Mouse (Mus musculus) midbrain, embryonic 12.5 days (tissue): ENCODE results near the gene Trim29. TPM values are rescaled to one million over a fixed set of nuclear protein-coding genes. Genes with fewer than 3 reads are reported as not detected.

Experiments
- ATAC-seq: fragments of 200-750 bp; cut with Nextera tagmentation; 2 replicates; pipeline ENCODE4 v1.8.0; 2017; ENCODE audit warnings: low read depth, moderate TSS enrichment, moderate library complexity; ENCODE audit not compliant: low FRiP score
- H3K27ac ChIP-seq: fragments of 300-500 bp; sonication (generic); replicated peaks from 2 replicates; pipeline ENCODE4 v1.5.1; 2016; ENCODE audit warnings: mild to moderate bottlenecking
- H3K27me3 ChIP-seq: fragments of 300-500 bp; sonication (generic); 2 replicates; pipeline ENCODE4 v1.6.1; 2016; ENCODE audit warnings: mild to moderate bottlenecking
- H3K36me3 ChIP-seq: fragments of 300-500 bp; sonication (generic); 2 replicates; pipeline ENCODE4 v1.6.1; 2016
- H3K4me1 ChIP-seq: fragments of 300-500 bp; sonication (generic); 2 replicates; pipeline ENCODE4 v1.6.1; 2016
- H3K4me2 ChIP-seq: fragments of 300-500 bp; sonication (generic); replicated peaks from 2 replicates; pipeline ENCODE4 v1.6.1; 2016; ENCODE audit warnings: mild to moderate bottlenecking, moderate library complexity
- H3K4me3 ChIP-seq: fragments of 300-500 bp; sonication (generic); 2 replicates; pipeline ENCODE4 v1.5.1; 2016; ENCODE audit warnings: mild to moderate bottlenecking
- H3K9ac ChIP-seq: fragments of 300-500 bp; sonication (generic); replicated peaks from 2 replicates; pipeline ENCODE4 v1.6.1; 2016; ENCODE audit warnings: mild to moderate bottlenecking, moderate library complexity
- H3K9me3 ChIP-seq: fragments of 300-500 bp; sonication (generic); 2 replicates; pipeline ENCODE4 v1.6.1; 2016; ENCODE audit warnings: mild to moderate bottlenecking
- WGBS: fragments of 180-500 bp; shearing (Covaris S2); methylation state at CpG from one replicate; pipeline ENCODE4 v1.1.7; 2016; 5-methylcytosine and 5-hydroxymethylcytosine counted together
- polyA plus RNA-seq: library from polyadenylated mRNA; unstranded; fragments of >200 nt; fragmentation: Nextera tagmentation; extraction: Ambion mirVana; gene quantifications from 2 replicates; pipeline ENCODE4 v1.2.1, GENCODE M21; 2016

Trim29 gene
- polyA plus RNA-seq, 1 experiment from 2014 or later = 1.6 TPM

GRCm38 (mm10) chr9:43316466-43316865 lies 5.8 kb downstream of the Trim29 start:
- Histone ChIP-seq H3K27me3 (peaks cover 2% of the 10 kb centered on the region; the same call in 1 of the 2 replicates), H3K27ac (no peak overlapping the region), H3K36me3 (no peaks in the 10 kb centered on the region), H3K4me3 (no peak overlapping the region), H3K9ac (no peak overlapping the region), H3K4me2 (no peak overlapping the region), H3K9me3 (no peaks in the 10 kb centered on the region), H3K4me1 (no peaks in the 10 kb centered on the region)
- 88% methylated on average over 4 of the region's 4 CpGs for WGBS
- ATAC-seq = no peak

- Histone ChIP-seq H3K27me3 (no peaks in the 10 kb centered on the region; the same call in 1 of the 2 replicates), H3K36me3 (no peaks in the 10 kb centered on the region), H3K4me3 (no peak overlapping the region), H3K4me2 (no peak overlapping the region), H3K9ac (no peak overlapping the region), H3K9me3 (no peaks in the 10 kb centered on the region), H3K27ac (no peak overlapping the region), H3K4me1 (no peaks in the 10 kb centered on the region)
- WGBS = 93% methylated on average over 10 of the region's 10 CpGs
- ATAC-seq = no peak
Observed at GRCm38 (mm10) chr9:43318661-43319060, 8.0 kb downstream of the Trim29 start.

DNA sequence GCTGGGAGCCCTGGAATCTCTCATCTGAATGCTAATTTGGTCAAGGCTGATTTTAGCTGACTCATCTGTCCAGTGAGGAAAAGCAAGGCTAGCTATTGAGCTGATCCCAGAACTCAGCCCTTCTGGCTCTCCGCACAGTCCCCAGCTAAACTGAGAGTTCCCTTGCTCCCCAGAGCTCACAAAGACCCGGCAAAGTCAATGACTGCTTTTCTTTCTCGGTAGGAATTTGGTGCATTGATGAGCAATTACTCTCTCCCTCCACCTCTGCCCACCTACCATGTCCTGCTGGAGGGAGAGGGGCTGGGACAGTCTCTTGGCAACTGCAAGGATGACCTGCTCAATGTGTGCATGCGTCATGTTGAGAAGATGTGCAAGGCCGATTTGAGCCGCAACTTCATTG lies 11.3 kb downstream of the Trim29 start:
- Histone ChIP-seq H3K27ac (no peak overlapping the region), H3K27me3 (peaks cover 3% of the 10 kb centered on the region; the same call in 1 of the 2 replicates), H3K9ac (no peak overlapping the region), H3K4me2 (no peak overlapping the region), H3K4me3 (no peak overlapping the region), H3K4me1 (no peaks in the 10 kb centered on the region), H3K36me3 (no peaks in the 10 kb centered on the region), H3K9me3 (no peaks in the 10 kb centered on the region)
- ATAC-seq = no peak
- WGBS = 89% methylated on average over 6 of the region's 6 CpGs

GRCm38 (mm10) chr9:43322666-43323065 lies 12.0 kb downstream of the Trim29 start:
- no peak overlapping the region for H3K4me2 ChIP-seq
- H3K9me3 ChIP-seq = no peaks in the 10 kb centered on the region
- 85% methylated on average over 4 of the region's 4 CpGs for WGBS
- no peak overlapping the region for H3K27ac ChIP-seq
- H3K27me3 ChIP-seq = peaks cover 3% of the 10 kb centered on the region; the same call in 1 of the 2 replicates
- H3K36me3 ChIP-seq = no peaks in the 10 kb centered on the region
- H3K4me3 ChIP-seq = no peak overlapping the region
- H3K9ac ChIP-seq = no peak overlapping the region
- ATAC-seq = no peak
- peaks cover 7% of the 10 kb centered on the region; the same call in 1 of the 2 replicates for H3K4me1 ChIP-seq

- H3K4me2 ChIP-seq = no peak overlapping the region
- no peaks in the 10 kb centered on the region for H3K9me3 ChIP-seq
- H3K4me3 ChIP-seq = no peak overlapping the region
- peaks cover 11% of the 10 kb centered on the region for H3K4me1 ChIP-seq
- no peaks in the 10 kb centered on the region for H3K36me3 ChIP-seq
- no peak overlapping the region for H3K27ac ChIP-seq
- no peak overlapping the region for H3K9ac ChIP-seq
- H3K27me3 ChIP-seq = 0 out of 2 replicates have a peak, but pooled peaks cover 3% of the 10 kb centered on the region
- WGBS = 82% methylated on average over 3 of the region's 3 CpGs
- no peak for ATAC-seq
Observed at GRCm38 (mm10) chr9:43325486-43325885, 14.8 kb downstream of the Trim29 start.

DNA sequence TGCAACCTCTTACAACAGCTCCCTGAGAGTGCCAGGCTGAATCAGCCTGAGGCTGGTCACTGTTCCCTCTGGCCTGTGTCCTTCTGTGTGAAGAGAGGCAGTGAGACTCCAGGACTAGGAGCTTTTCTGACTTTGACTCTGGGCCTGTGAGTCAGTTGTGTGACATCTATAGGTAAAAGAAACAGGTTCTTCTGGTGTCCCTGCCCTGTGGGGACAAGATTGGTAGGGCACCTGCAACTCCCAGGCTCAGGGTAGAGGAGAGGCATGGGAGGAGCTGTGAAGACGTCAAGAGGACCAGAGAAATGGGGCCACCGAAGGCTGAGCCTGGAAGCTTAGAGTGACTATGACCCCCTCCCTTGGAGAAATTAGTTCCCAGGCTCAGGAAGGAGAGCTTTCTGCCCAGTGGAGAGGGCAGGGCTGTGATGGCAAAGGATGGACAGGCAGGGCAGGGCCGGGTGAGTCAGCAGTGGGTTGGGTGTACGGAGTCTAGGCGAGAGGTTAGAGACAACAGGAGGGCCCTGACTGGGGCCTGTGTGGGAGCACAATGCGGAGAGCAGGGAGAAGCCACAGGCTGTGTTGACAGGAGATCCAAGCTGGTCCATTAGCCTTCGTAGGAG lies 15.5 kb downstream of the Trim29 start:
- no peaks in the 10 kb centered on the region for H3K36me3 ChIP-seq
- H3K27me3 ChIP-seq = 0 out of 2 replicates have a peak, but pooled peaks cover 10% of the 10 kb centered on the region
- H3K4me2 ChIP-seq = no peak overlapping the region
- H3K4me3 ChIP-seq = no peak overlapping the region
- H3K9ac ChIP-seq = no peak overlapping the region
- H3K27ac ChIP-seq = no peak overlapping the region
- no peak for ATAC-seq
- 73% methylated on average over 7 of the region's 7 CpGs for WGBS
- peaks cover 12% of the 10 kb centered on the region for H3K4me1 ChIP-seq
- no peaks in the 10 kb centered on the region for H3K9me3 ChIP-seq

GRCm38 (mm10) chr9:43327182-43328129 lies 16.8 kb downstream of the Trim29 start:
- H3K4me2 ChIP-seq = no peak overlapping the region
- no peak overlapping the region for H3K9ac ChIP-seq
- peaks cover 12% of the 10 kb centered on the region for H3K4me1 ChIP-seq
- WGBS = 51% methylated on average over 21 of the region's 21 CpGs
- 0 out of 2 replicates have a peak, but pooled peaks cover 10% of the 10 kb centered on the region for H3K27me3 ChIP-seq
- H3K9me3 ChIP-seq = no peaks in the 10 kb centered on the region
- no peak overlapping the region for H3K27ac ChIP-seq
- H3K36me3 ChIP-seq = no peaks in the 10 kb centered on the region
- no peak for ATAC-seq
- no peak overlapping the region for H3K4me3 ChIP-seq

- H3K27me3 ChIP-seq = 0 out of 2 replicates have a peak, but pooled peaks cover 10% of the 10 kb centered on the region
- H3K4me1 ChIP-seq = peaks cover 12% of the 10 kb centered on the region
- no peak for ATAC-seq
- no peaks in the 10 kb centered on the region for H3K36me3 ChIP-seq
- no peak overlapping the region for H3K4me3 ChIP-seq
- H3K9me3 ChIP-seq = no peaks in the 10 kb centered on the region
- no peak overlapping the region for H3K27ac ChIP-seq
- H3K9ac ChIP-seq = no peak overlapping the region
- no peak overlapping the region for H3K4me2 ChIP-seq
- 56% methylated on average over 5 of the region's 5 CpGs for WGBS
Observed at GRCm38 (mm10) chr9:43330426-43330825, 19.8 kb downstream of the Trim29 start.

DNA sequence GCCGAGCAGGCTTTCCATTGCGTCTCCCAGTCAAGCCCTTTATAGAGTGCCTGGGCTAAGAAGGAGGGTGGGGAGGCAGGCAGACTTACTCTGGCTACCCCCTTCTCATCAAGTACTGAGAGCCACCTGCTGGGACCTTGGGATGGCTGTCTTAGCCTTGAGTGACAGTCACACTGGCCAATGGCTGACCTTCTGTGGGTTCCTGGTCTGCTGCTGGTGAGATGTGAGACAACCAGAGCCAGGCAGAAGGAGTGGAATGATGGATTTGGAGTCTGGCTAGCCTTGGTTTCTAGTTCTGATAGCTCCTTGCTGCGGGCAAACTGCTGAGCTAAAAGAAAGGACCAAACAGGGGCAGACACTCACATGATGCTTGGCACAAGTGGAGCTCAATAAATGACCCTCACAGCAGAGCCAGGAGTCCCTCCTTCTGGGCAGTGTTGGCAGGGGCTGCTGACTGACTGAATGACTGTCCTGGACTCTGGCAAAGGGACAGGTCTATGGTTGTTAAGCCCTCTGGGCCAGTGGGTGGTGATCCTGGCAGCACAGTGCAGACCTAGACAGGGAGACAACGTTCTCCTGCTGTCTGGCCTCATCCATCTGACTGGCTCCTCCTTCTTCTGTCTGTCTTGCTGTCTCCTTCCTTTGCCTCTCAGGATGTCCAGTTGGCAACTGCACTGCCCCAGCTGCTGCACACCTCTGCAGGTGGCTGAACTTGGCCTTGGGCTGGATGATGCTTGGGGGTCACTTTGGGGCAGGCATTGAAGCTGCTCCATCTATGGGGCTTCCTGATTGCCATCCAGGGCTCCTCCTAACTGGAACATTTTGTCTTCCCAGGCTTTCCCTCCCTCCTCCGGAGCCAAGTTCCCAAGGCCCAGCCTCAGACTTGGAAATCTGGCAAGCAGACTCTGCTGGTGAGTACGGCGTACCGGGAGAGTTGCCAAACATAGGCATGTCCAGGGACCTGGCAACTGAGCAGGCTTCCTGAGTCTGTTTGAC lies 21.1 kb downstream of the Trim29 start:
- WGBS = 84% methylated on average over 8 of the region's 8 CpGs

GRCm38 (mm10) chr9:43334476-43334875 lies 23.8 kb downstream of the Trim29 start:
- 87% methylated on average over 8 of the region's 8 CpGs for WGBS
- no peak overlapping the region for H3K4me3 ChIP-seq

More for the DNA sequence above, 21.1 kb downstream of the Trim29 start:
- H3K9me3 ChIP-seq = no peaks in the 10 kb centered on the region
- H3K4me2 ChIP-seq = no peak overlapping the region
- no peak for ATAC-seq
- H3K4me3 ChIP-seq = no peak overlapping the region
- 0 out of 2 replicates have a peak, but pooled peaks cover 7% of the 10 kb centered on the region for H3K27me3 ChIP-seq
- H3K27ac ChIP-seq = no peak overlapping the region
- H3K4me1 ChIP-seq = peaks cover 13% of the 10 kb centered on the region
- no peaks in the 10 kb centered on the region for H3K36me3 ChIP-seq
- no peak overlapping the region for H3K9ac ChIP-seq

DNA sequence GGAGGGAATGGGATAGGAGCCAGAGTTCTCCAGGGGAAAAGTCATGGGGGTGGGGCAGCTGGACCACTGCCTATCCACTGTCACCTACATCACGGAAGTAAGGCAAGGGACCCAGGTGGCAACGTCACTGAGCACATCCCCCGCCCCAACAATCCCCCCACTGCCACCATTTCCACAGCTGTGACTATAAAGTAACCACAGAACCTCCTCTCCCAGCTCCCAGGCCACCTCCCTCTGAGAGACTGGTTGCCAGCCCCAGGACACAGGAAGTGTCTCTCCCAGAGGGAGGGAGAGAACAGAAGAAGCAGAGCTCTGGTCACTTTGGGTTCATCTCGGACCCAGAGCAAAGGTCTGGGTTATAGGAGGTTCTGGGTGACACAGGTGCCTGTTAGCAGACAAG lies 27.0 kb downstream of the Trim29 start:
- Histone ChIP-seq H3K36me3 (no peaks in the 10 kb centered on the region), H3K9ac (no peak overlapping the region), H3K4me3 (no peak overlapping the region), H3K4me1 (peaks cover 15% of the 10 kb centered on the region), H3K4me2 (no peak overlapping the region), H3K27ac (no peak overlapping the region), H3K27me3 (no peaks in the 10 kb centered on the region), H3K9me3 (no peaks in the 10 kb centered on the region)
- WGBS = 62% methylated on average over 4 of the region's 4 CpGs
- ATAC-seq = no peak

More at GRCm38 (mm10) chr9:43334476-43334875, 23.8 kb downstream of the Trim29 start:
- Histone ChIP-seq H3K9ac (no peak overlapping the region), H3K4me2 (no peak overlapping the region), H3K27ac (no peak overlapping the region), H3K9me3 (no peaks in the 10 kb centered on the region), H3K36me3 (no peaks in the 10 kb centered on the region), H3K4me1 (peaks cover 15% of the 10 kb centered on the region), H3K27me3 (0 out of 2 replicates have a peak, but pooled peaks cover 7% of the 10 kb centered on the region)
- no peak for ATAC-seq
